Mouse (Mus musculus): ENCODE data around the gene AU040320. TPM values are rescaled to one million over a fixed set of nuclear protein-coding genes. Genes with fewer than 3 reads are reported as not detected.
A peak's percentile ranks its signal among the peaks of the same experiment; 100 is the strongest.

AU040320 gene
- polyA plus RNA-seq, 1 experiment from 2014 or later: 28.2 TPM

GRCm38 (mm10) chr4:126770831-126771230, 17.5 kb downstream of the AU040320 start:
- ATAC-seq: no peak
- no peaks in the 10 kb centered on the region for H3K4me1 ChIP-seq (ENCODE audit: control insufficient read depth, insufficient read depth, low read length)
- DNase-seq (ENCODE audit: low spot score): no peak
- no peak overlapping the region for H3K9ac ChIP-seq (ENCODE audit: low read length)
- no peak overlapping the region for H3K27ac ChIP-seq (ENCODE audit: low read depth, low read length)
- H3K9me3 ChIP-seq (replicated peaks; ENCODE audit: control insufficient read depth, low read length): no peaks in the 10 kb centered on the region
- H3K36me3 ChIP-seq (ENCODE audit: control insufficient read depth, insufficient read depth, low read length): 0 out of 2 replicates have a peak, but pooled peaks cover 3% of the 10 kb centered on the region
- H3K4me3 ChIP-seq (ENCODE audit: low read depth, low read length): no peak overlapping the region
- H3K27me3 ChIP-seq (replicated peaks; ENCODE audit: control insufficient read depth, insufficient read depth, low read length): no peaks in the 10 kb centered on the region
- WGBS: 94% methylated on average over 4 of the region's 4 CpGs
- no peak overlapping the region for H3K4me2 ChIP-seq (ENCODE audit: low read length)

- Histone ChIP-seq H3K4me1 (ENCODE audit: control insufficient read depth, insufficient read depth, low read length) (peaks cover 4% of the 10 kb centered on the region), H3K36me3 (ENCODE audit: control insufficient read depth, insufficient read depth, low read length) (no peaks in the 10 kb centered on the region), H3K9me3 (replicated peaks; ENCODE audit: control insufficient read depth, low read length) (no peaks in the 10 kb centered on the region), H3K27ac (ENCODE audit: low read depth, low read length) (no peak overlapping the region), H3K4me3 (ENCODE audit: low read depth, low read length) (no peak overlapping the region), H3K9ac (ENCODE audit: low read length) (no peak overlapping the region), H3K4me2 (ENCODE audit: low read length) (no peak overlapping the region), H3K27me3 (replicated peaks; ENCODE audit: control insufficient read depth, insufficient read depth, low read length) (no peaks in the 10 kb centered on the region)
- DNase-seq (ENCODE audit: low spot score) (no peak), ATAC-seq (no peak)
- WGBS: 95% methylated on average over 6 of the region's 6 CpGs
Measured at GRCm38 (mm10) chr4:126773871-126774270, 20.5 kb downstream of the AU040320 start.

DNA sequence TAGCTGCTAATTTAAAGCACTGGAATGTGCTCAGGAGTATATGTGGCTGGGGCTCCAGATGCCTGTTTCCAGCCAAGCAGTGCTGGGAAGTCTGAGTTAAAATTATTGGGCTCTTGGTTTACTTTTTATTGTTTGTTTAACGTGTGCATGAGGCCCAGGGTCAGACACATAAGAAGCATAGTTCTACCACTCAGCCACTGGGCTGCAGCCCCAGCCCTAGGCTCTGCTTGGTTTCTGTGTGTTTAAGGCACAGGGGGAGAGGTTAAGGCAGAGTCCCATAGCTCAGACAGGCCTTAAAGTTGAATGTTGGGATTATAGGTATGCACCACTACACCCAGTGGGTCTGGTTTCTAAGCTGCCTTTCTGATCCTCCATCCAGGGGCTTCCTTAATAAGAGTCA, 21.8 kb downstream of the AU040320 start:
- 78% methylated on average over 1 of the region's 1 CpGs for WGBS
- Histone ChIP-seq H3K9me3 (replicated peaks; ENCODE audit: control insufficient read depth, low read length) (no peaks in the 10 kb centered on the region), H3K36me3 (ENCODE audit: control insufficient read depth, insufficient read depth, low read length) (no peaks in the 10 kb centered on the region), H3K9ac (ENCODE audit: low read length) (no peak overlapping the region), H3K4me3 (ENCODE audit: low read depth, low read length) (no peak overlapping the region), H3K27me3 (replicated peaks; ENCODE audit: control insufficient read depth, insufficient read depth, low read length) (no peaks in the 10 kb centered on the region), H3K4me1 (ENCODE audit: control insufficient read depth, insufficient read depth, low read length) (peaks cover 17% of the 10 kb centered on the region), H3K27ac (ENCODE audit: low read depth, low read length) (no peak overlapping the region), H3K4me2 (ENCODE audit: low read length) (no peak overlapping the region)
- no peak for ATAC-seq
- no peak for DNase-seq (ENCODE audit: low spot score)

DNA sequence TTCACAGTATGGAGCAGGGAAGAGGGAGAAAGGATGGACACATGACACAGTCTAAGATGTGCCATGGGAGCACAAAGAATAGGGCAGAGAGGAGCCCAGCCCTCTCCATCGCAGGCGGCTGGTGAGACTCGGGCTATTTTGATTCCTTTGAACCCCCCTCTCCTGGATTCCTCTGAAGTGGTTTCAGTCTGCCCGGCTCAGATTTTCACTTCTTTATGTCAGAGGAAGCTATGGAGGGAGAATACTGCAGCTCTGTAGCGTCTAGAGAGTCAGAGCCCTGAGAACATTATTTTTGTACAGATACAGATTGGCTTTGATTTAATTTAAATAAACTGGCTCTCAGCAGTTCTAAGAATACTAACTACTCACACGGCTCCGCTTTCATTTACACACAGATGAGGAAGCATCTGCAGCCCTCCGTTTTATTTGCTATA, 25.8 kb downstream of the AU040320 start:
- H3K9me3 ChIP-seq (replicated peaks; ENCODE audit: control insufficient read depth, low read length): no peaks in the 10 kb centered on the region
- no peak overlapping the region for H3K4me3 ChIP-seq (ENCODE audit: low read depth, low read length)
- peak overlapping the region; percentile 80 for H3K27ac ChIP-seq (ENCODE audit: low read depth, low read length)
- peak; percentile 58; the same call in 1 of the 2 replicates for ATAC-seq
- H3K4me1 ChIP-seq (ENCODE audit: control insufficient read depth, insufficient read depth, low read length): peaks cover 41% of the 10 kb centered on the region
- WGBS: 20% methylated on average over 8 of the region's 8 CpGs
- H3K27me3 ChIP-seq (replicated peaks; ENCODE audit: control insufficient read depth, insufficient read depth, low read length): no peaks in the 10 kb centered on the region
- DNase-seq (ENCODE audit: low spot score): peak; percentile 39
- peak overlapping the region; percentile 28 for H3K4me2 ChIP-seq (ENCODE audit: low read length)
- H3K9ac ChIP-seq (ENCODE audit: low read length): peak overlapping the region; percentile 25; the same call in 1 of the 2 replicates
- no peaks in the 10 kb centered on the region for H3K36me3 ChIP-seq (ENCODE audit: control insufficient read depth, insufficient read depth, low read length)

- no peak overlapping the region for H3K4me3 ChIP-seq (ENCODE audit: low read depth, low read length)
- no peaks in the 10 kb centered on the region for H3K9me3 ChIP-seq (replicated peaks; ENCODE audit: control insufficient read depth, low read length)
- peaks cover 41% of the 10 kb centered on the region for H3K4me1 ChIP-seq (ENCODE audit: control insufficient read depth, insufficient read depth, low read length)
- DNase-seq (ENCODE audit: low spot score): peak; percentile 71
- 10% methylated on average over 12 of the region's 12 CpGs for WGBS
- H3K27me3 ChIP-seq (replicated peaks; ENCODE audit: control insufficient read depth, insufficient read depth, low read length): no peaks in the 10 kb centered on the region
- H3K9ac ChIP-seq (ENCODE audit: low read length): peak overlapping the region; percentile 21; the same call in 1 of the 2 replicates
- peak overlapping the region; percentile 34 for H3K4me2 ChIP-seq (ENCODE audit: low read length)
- H3K36me3 ChIP-seq (ENCODE audit: control insufficient read depth, insufficient read depth, low read length): no peaks in the 10 kb centered on the region
- peak overlapping the region; percentile 80 for H3K27ac ChIP-seq (ENCODE audit: low read depth, low read length)
- ATAC-seq: peak; percentile 42
Measured at GRCm38 (mm10) chr4:126779826-126780775, 26.8 kb downstream of the AU040320 start.

- no peak overlapping the region for H3K4me2 ChIP-seq (ENCODE audit: low read length)
- no peak overlapping the region for H3K4me3 ChIP-seq (ENCODE audit: low read depth, low read length)
- H3K9me3 ChIP-seq (replicated peaks; ENCODE audit: control insufficient read depth, low read length): no peaks in the 10 kb centered on the region
- H3K9ac ChIP-seq (ENCODE audit: low read length): no peak overlapping the region
- H3K4me1 ChIP-seq (ENCODE audit: control insufficient read depth, insufficient read depth, low read length): peaks cover 41% of the 10 kb centered on the region
- H3K27me3 ChIP-seq (replicated peaks; ENCODE audit: control insufficient read depth, insufficient read depth, low read length): no peaks in the 10 kb centered on the region
- ATAC-seq (peak; percentile 45; the same call in 1 of the 2 replicates), DNase-seq (ENCODE audit: low spot score) (peak; percentile 57)
- no peaks in the 10 kb centered on the region for H3K36me3 ChIP-seq (ENCODE audit: control insufficient read depth, insufficient read depth, low read length)
- 3% methylated on average over 3 of the region's 3 CpGs for WGBS
- H3K27ac ChIP-seq (ENCODE audit: low read depth, low read length): peak overlapping the region; percentile 44; the same call in 1 of the 2 replicates
Measured at GRCm38 (mm10) chr4:126781871-126782270, 28.5 kb downstream of the AU040320 start.

- WGBS: 67% methylated on average over 8 of the region's 8 CpGs
- no peaks in the 10 kb centered on the region for H3K9me3 ChIP-seq (replicated peaks; ENCODE audit: control insufficient read depth, low read length)
- 0 out of 2 replicates have a peak overlapping the region, but pooled peaks have one; percentile 44 for H3K27ac ChIP-seq (ENCODE audit: low read depth, low read length)
- H3K9ac ChIP-seq (ENCODE audit: low read length): no peak overlapping the region
- H3K4me1 ChIP-seq (ENCODE audit: control insufficient read depth, insufficient read depth, low read length): peaks cover 41% of the 10 kb centered on the region
- no peaks in the 10 kb centered on the region for H3K27me3 ChIP-seq (replicated peaks; ENCODE audit: control insufficient read depth, insufficient read depth, low read length)
- ATAC-seq: no peak
- no peak overlapping the region for H3K4me3 ChIP-seq (ENCODE audit: low read depth, low read length)
- H3K4me2 ChIP-seq (ENCODE audit: low read length): no peak overlapping the region
- DNase-seq (ENCODE audit: low spot score): no peak
- H3K36me3 ChIP-seq (ENCODE audit: control insufficient read depth, insufficient read depth, low read length): no peaks in the 10 kb centered on the region
Measured at GRCm38 (mm10) chr4:126782512-126782911, 29.2 kb downstream of the AU040320 start.

DNA sequence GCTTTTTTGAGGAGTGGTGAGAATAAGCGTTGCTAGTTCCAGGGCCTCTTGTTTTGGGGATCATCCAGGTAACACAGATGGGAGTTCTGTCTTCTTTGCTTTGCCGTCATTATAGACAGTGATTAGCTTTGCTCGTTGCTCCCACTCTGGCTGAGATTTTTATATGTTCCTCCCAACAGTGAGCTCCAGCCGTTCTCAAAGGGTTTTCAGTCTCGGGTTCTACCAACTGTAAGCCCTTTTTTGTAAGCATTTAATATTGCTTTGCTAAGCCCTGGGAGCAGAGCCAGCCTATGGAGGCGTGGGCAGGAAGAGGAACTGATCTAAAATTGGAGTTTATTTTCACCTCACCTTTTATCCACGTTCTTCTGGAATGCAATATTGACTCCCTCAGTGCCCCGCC, 29.7 kb downstream of the AU040320 start:
- peak overlapping the region; percentile 1; the same call in 1 of the 2 replicates for H3K27ac ChIP-seq (ENCODE audit: low read depth, low read length)
- 47% methylated on average over 8 of the region's 8 CpGs for WGBS

More for the DNA sequence above, 29.7 kb downstream of the AU040320 start:
- Histone ChIP-seq H3K9me3 (replicated peaks; ENCODE audit: control insufficient read depth, low read length) (no peaks in the 10 kb centered on the region), H3K4me2 (ENCODE audit: low read length) (no peak overlapping the region), H3K4me3 (ENCODE audit: low read depth, low read length) (no peak overlapping the region), H3K9ac (ENCODE audit: low read length) (no peak overlapping the region), H3K27me3 (replicated peaks; ENCODE audit: control insufficient read depth, insufficient read depth, low read length) (no peaks in the 10 kb centered on the region), H3K4me1 (ENCODE audit: control insufficient read depth, insufficient read depth, low read length) (peaks cover 41% of the 10 kb centered on the region), H3K36me3 (ENCODE audit: control insufficient read depth, insufficient read depth, low read length) (no peaks in the 10 kb centered on the region)
- ATAC-seq (no peak), DNase-seq (ENCODE audit: low spot score) (peak; percentile 55)
